Mouse (Mus musculus): Measurements from ENCODE around the gene A830031A19Rik.

The A830031A19Rik gene

DNA sequence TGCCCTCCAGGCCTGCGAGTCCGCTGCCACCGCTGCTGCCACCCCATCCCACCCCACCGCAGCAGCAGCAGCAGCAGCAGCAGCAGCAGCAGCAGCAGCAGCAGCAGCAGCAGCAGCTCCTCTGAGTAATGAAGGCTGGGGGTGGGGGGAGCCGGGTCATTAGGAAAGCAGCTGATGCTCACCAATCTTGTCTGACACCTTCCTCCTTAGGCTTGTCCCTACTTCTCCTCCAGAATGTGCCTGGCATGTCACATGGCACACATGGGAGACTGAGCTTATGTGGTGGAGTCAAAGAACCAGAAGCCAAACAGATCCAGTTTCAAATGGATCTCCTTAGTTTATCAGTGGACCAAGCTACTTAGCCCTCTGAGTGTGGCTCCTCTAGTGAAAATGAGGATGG, 60.2 kb downstream of the A830031A19Rik start:
- ATAC-seq (ENCODE audit: low TSS enrichment), result no peak

DNA sequence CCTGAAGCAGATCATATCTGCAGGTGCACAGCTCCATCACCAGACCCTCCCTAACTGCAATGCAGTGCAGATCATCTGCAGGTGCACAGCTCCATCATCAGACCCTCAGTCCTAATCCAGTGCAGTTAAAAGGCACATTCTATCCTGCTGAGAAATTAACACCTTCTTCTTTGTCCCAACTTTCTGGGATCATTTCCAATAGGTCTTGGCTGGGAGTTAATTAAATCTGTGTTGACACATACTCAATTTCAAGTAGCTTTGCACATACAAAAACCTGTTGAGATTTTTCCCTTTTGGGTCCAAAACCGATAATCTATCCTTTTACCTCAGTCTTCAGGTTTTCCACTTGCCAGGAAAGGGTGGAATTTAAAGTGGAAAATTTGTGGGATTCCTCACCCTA, 62.6 kb downstream of the A830031A19Rik start:
- no peak for ATAC-seq (ENCODE audit: low TSS enrichment)

DNA sequence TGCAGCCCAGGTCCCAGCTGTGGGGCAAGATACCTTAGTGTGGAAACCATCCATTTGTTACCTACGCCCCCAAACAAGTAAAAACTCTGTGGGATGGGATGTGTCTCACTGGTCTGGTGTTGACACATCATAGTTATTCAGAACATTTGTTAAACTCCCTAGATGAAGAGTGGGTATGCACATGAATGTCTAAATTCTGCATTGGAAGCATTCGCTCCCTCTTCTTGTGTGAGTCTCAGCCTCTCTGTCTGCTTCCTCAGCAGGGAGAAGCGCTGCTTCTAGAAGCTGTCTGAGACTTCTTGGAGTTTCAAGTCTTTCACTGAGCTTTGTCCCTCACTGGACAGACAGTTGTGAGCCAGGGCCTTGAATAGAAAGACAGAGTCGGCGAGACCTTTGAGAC, 65.9 kb downstream of the A830031A19Rik start:
- peak; percentile 60 for ATAC-seq (ENCODE audit: low TSS enrichment)

DNA sequence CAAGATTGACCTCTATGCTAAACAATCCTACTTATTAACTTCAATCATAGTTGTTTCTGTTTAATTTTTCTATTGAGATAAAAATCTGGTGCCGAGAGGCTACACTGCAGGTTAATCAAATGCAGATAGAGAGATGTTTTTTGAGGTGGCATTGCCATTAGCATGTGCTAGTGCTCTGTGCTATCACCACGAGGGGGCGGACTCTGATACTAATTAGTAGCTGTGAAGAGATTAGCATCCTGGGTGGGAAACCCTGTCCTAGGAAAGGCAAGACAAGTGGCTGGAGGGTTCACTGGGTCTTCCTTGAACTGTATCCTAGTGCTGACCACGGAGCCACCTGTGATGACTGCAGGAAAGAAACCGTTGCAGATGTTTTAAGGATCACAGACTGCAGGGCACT, 66.6 kb downstream of the A830031A19Rik start:
- no peak for ATAC-seq (ENCODE audit: low TSS enrichment)

DNA sequence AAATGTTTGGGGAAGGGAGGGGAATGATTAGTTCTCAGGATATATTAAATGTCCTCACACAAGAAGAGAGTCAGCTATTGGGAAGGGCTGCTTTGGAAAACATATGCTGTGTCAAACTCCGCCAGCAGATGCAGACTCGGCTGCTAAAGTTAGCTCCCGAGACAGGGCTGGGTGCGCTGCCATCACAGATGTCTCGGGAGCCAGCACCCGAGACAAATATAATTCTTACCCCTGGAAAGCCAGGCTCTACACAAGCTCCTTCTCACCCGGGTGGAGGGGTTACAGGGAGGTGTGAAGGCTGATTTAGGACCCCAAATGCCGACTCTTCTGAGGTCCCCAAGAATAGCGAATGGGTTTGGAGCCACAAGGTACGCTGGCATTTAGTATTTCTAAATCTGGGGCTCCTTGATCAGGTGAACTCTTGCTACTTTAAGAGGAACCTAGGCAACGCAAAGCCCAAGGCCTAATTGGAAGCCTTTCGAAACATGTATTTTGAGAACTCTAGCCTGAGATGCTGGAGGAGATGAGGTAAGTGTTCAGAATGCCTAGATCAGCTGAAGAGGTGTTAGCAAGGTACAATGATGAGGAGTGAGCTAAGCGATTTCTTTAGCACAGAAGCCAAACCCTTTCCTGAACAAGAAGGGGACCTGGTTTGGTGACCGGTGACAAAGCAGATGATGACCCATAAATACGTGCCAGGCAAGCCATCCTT, 69.3 kb downstream of the A830031A19Rik start:
- ATAC-seq (ENCODE audit: low TSS enrichment), result peak; percentile 87

DNA sequence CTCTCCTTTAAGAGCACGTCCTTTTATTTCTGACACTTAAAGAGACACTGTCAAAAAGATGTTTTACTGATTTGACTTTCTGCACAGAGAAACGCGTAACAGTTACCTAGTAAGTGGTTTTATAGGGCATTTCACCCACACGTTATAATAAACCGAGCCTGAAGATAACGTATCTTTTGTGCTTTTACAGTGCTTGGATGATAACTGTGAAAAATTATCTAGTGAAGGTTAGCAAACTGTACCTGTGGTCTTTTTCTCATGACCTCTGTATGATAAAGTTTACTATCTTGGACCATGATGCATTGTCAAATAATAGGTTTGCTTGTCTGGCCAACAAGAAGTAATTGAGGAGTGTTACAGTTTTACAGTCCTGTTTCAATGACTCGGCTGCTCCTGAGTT, 74.2 kb downstream of the A830031A19Rik start:
- no peak for ATAC-seq (ENCODE audit: low TSS enrichment)
